Mouse (Mus musculus): ENCODE measurements around the gene Pprc1. TPM values are rescaled to one million over a fixed set of nuclear protein-coding genes. Genes with fewer than 3 reads are reported as not detected.

Pprc1 gene
- total and polyA plus RNA-seq, 3 experiments = 27.8 to 135 (median 39.3) TPM

DNA sequence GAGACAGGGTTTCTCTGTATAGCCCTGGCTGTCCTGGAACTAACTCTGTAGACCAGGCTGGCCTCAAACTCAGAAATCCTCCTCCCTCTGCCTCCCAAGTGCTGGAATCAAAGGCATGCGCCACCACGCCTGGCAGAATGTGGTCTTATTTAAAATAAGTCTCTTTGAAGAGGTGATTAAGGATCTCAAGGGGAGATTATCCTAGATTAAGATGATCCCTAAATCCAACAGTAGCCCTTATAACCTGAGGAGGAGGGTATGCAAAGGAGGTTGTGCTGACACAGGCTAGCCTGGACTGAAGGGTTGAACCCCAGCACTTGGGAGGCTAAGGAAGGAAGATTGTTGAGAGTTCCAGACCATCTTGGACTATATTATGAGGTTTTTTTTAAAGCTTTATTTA, 28.7 kb upstream of the Pprc1 start:
- no peaks in the 10 kb centered on the region; the same call in 1 of the 2 replicates for H3K79me2 ChIP-seq (ENCODE audit: control insufficient read depth, insufficient read depth, low read length, poor library complexity)
- H3K27me3 ChIP-seq (ENCODE audit: control insufficient read depth in 1 of 2, insufficient read depth in 2 of 2, low read length in 2 of 2) = 0 out of 4 replicates have a peak, but pooled peaks cover 0 to 1% of the 10 kb centered on the region in 2 experiments
- H3K4me3 ChIP-seq (ENCODE audit: control insufficient read depth in 1 of 2, insufficient read depth in 1 of 2, low read depth in 2 of 2, low read length in 2 of 2) = no peak overlapping the region
- no peak for TF ChIP-seq CHD1 (IDR thresholded peaks at IDR 0.05; ENCODE audit: low read depth, low read length)
- TF ChIP-seq GATA1 (IDR thresholded peaks at IDR 0.05; ENCODE audit: low read depth, low read length) = no peak
- no peak for TF ChIP-seq ETS1 (IDR thresholded peaks at IDR 0.05; ENCODE audit: low read depth, low read length)
- no peak for TF ChIP-seq RCOR1 (IDR thresholded peaks at IDR 0.05; ENCODE audit: low read depth, low read length)
- TF ChIP-seq CTCF (IDR thresholded peaks at IDR 0.05 in 2 of 3, conservative IDR thresholded peaks at IDR 0.05 in 1 of 3; ENCODE audit: control insufficient read depth in 1 of 3, insufficient read depth in 1 of 3, low read depth in 2 of 3, low read length in 3 of 3, poor library complexity in 1 of 3, severe bottlenecking in 1 of 3) = no peak
- TF ChIP-seq JUND (IDR thresholded peaks at IDR 0.05; ENCODE audit: low read depth, low read length) = no peak
- TF ChIP-seq MYC (IDR thresholded peaks at IDR 0.05; ENCODE audit: low read depth, low read length) = no peak
- no peak for TF ChIP-seq SMC3 (IDR thresholded peaks at IDR 0.05; ENCODE audit: low read depth, low read length)
- no peak for TF ChIP-seq NRF1 (IDR thresholded peaks at IDR 0.05; ENCODE audit: insufficient read depth, low read depth, low read length, poor library complexity, severe bottlenecking)
- TF ChIP-seq POLR2A (IDR thresholded peaks at IDR 0.05; ENCODE audit: control insufficient read depth in 1 of 2, insufficient read depth in 1 of 2, low read depth in 1 of 2, low read length in 2 of 2, poor library complexity in 1 of 2) = no peak
- no peak for TF ChIP-seq POLR2AphosphoS5 (IDR thresholded peaks at IDR 0.05; ENCODE audit: borderline replicate concordance, low read depth, low read length)
- no peak for TF ChIP-seq HCFC1 (IDR thresholded peaks at IDR 0.05; ENCODE audit: low read depth, low read length)
- TF ChIP-seq ELF1 (IDR thresholded peaks at IDR 0.05; ENCODE audit: low read depth, low read length) = no peak
- DNase-seq (ENCODE audit: low read depth, low spot score) = no peak
- no peak overlapping the region for H3K27ac ChIP-seq (ENCODE audit: control insufficient read depth, low read depth, low read length)
- H3K4me1 ChIP-seq (ENCODE audit: control insufficient read depth in 1 of 2, insufficient read depth in 2 of 2, low read length in 2 of 2) = peaks cover 0 to 3% of the 10 kb centered on the region in 2 experiments; a peak in 1 of 4 replicates
- H3K9ac ChIP-seq (ENCODE audit: control insufficient read depth, low read depth, low read length, poor library complexity, severe bottlenecking) = no peak overlapping the region
- no peaks in the 10 kb centered on the region for H3K9me3 ChIP-seq (replicated peaks; ENCODE audit: insufficient read depth, low read length)
- peaks cover 0 to 6% of the 10 kb centered on the region in 2 experiments; a peak in 2 of 4 replicates for H3K36me3 ChIP-seq (ENCODE audit: control insufficient read depth in 1 of 2, insufficient read depth in 2 of 2, low read length in 2 of 2)

DNA sequence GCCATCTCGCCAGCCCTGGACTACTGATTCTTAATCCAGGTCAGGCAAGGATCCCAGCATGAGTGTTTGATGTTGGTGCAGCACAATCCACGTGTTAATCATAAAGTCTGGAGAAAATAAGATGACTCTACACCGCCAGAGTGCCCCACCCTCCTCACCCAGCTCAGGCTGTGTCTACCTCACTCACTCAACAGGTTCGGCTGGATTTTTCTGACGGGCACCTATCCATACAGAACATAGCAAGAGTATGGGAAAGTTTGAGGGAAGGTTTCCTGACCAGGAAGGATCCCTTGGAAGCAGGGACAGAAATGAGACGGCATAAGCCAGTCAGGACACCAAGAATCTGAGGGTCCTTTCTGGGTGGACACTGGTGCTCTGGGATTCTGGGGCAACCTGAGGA, 19.7 kb upstream of the Pprc1 start:
- no peak overlapping the region for H3K4me3 ChIP-seq (ENCODE audit: control insufficient read depth in 1 of 2, insufficient read depth in 1 of 2, low read depth in 2 of 2, low read length in 2 of 2)
- no peaks in the 10 kb centered on the region for H3K79me2 ChIP-seq (ENCODE audit: control insufficient read depth, insufficient read depth, low read length, poor library complexity)
- no peak for DNase-seq (ENCODE audit: low read depth, low spot score)
- H3K36me3 ChIP-seq (ENCODE audit: control insufficient read depth in 1 of 2, insufficient read depth in 2 of 2, low read length in 2 of 2) = no peaks in the 10 kb centered on the region
- no peak overlapping the region for H3K27ac ChIP-seq (ENCODE audit: control insufficient read depth, low read depth, low read length)
- TF ChIP-seq MYC (IDR thresholded peaks at IDR 0.05; ENCODE audit: low read depth, low read length) = no peak
- no peak for TF ChIP-seq CHD1 (IDR thresholded peaks at IDR 0.05; ENCODE audit: low read depth, low read length)
- TF ChIP-seq POLR2AphosphoS5 (IDR thresholded peaks at IDR 0.05; ENCODE audit: borderline replicate concordance, low read depth, low read length) = no peak
- no peak for TF ChIP-seq MEF2A (IDR thresholded peaks at IDR 0.05; ENCODE audit: extremely low read depth, insufficient replicate concordance, low read depth, low read length, poor library complexity, severe bottlenecking)
- TF ChIP-seq JUND (IDR thresholded peaks at IDR 0.05; ENCODE audit: low read depth, low read length) = no peak
- no peak overlapping the region for H3K9ac ChIP-seq (ENCODE audit: control insufficient read depth, low read depth, low read length, poor library complexity, severe bottlenecking)
- peaks cover 0 to 1% of the 10 kb centered on the region in 2 experiments; a peak in 1 of 4 replicates for H3K27me3 ChIP-seq (ENCODE audit: control insufficient read depth in 1 of 2, insufficient read depth in 2 of 2, low read length in 2 of 2)
- no peaks in the 10 kb centered on the region for H3K4me1 ChIP-seq (ENCODE audit: control insufficient read depth in 1 of 2, insufficient read depth in 2 of 2, low read length in 2 of 2)
- H3K9me3 ChIP-seq (replicated peaks; ENCODE audit: insufficient read depth, low read length) = no peaks in the 10 kb centered on the region
